Mouse (Mus musculus): ENCODE data around the gene Fcrl1. TPM values are rescaled to one million over a fixed set of nuclear protein-coding genes. Genes with fewer than 3 reads are reported as not detected.

The Fcrl1 gene
- polyA plus RNA-seq (2015; fragmentation: Illumina TruSeq; extraction: RNeasy Lipid Tissue Mini Kit (QIAGEN cat#74804); ENCODE audit: insufficient read depth, low replicate concordance), result 209 TPM

GRCm38 (mm10) chr3:87376195-87377165, at the start of gene Fcrl1:
Fcrl1 (plus strand) TSS chr3:87376387.

GRCm38 (mm10) chr3:87357581-87357980, 18.6 kb upstream of the Fcrl1 start, which contains the start of gene Cd5l:
Cd5l (plus strand) TSS chr3:87357881.

GRCm38 (mm10) chr3:87435479-87435878, 59.3 kb downstream of the Fcrl1 start, which contains the start of gene Fcrl5:
Fcrl5 (plus strand) TSS chr3:87435773.

Other genes with a start within 250 kb of the Fcrl1 start
- 11.3 TPM for gene Kirrel, start 201.6 kb upstream of the Fcrl1 start, polyA plus RNA-seq (2015; fragmentation: Illumina TruSeq; extraction: RNeasy Lipid Tissue Mini Kit (QIAGEN cat#74804); ENCODE audit: insufficient read depth, low replicate concordance)
- 0.15 TPM for gene Fcrls, start 112.6 kb upstream of the Fcrl1 start, polyA plus RNA-seq (2015; fragmentation: Illumina TruSeq; extraction: RNeasy Lipid Tissue Mini Kit (QIAGEN cat#74804); ENCODE audit: insufficient read depth, low replicate concordance)
- 61.8 TPM for gene Cd5l, start 18.5 kb upstream of the Fcrl1 start, polyA plus RNA-seq (2015; fragmentation: Illumina TruSeq; extraction: RNeasy Lipid Tissue Mini Kit (QIAGEN cat#74804); ENCODE audit: insufficient read depth, low replicate concordance)
- gene Fcrl5, start 59.4 kb downstream of the Fcrl1 start, polyA plus RNA-seq (2015; fragmentation: Illumina TruSeq; extraction: RNeasy Lipid Tissue Mini Kit (QIAGEN cat#74804); ENCODE audit: insufficient read depth, low replicate concordance), result 38.6 TPM
- 53.5 TPM for gene Etv3, start 149.0 kb downstream of the Fcrl1 start, polyA plus RNA-seq (2015; fragmentation: Illumina TruSeq; extraction: RNeasy Lipid Tissue Mini Kit (QIAGEN cat#74804); ENCODE audit: insufficient read depth, low replicate concordance)
- gene Arhgef11, start 241.2 kb downstream of the Fcrl1 start, polyA plus RNA-seq (2015; fragmentation: Illumina TruSeq; extraction: RNeasy Lipid Tissue Mini Kit (QIAGEN cat#74804); ENCODE audit: insufficient read depth, low replicate concordance), result 14.8 TPM